Mouse (Mus musculus) kidney, adult 11 months (tissue): ENCODE measurements around the gene 4930572O03Rik.
"Not testable (repeated sequence)": the region's sequence is repeated elsewhere in the genome, so short reads cannot be mapped to it uniquely, and the experiment has no call there.

Experiments used
- DNase-seq: peaks from one replicate; pipeline ENCODE4 v3.0.0; 2022

The 4930572O03Rik gene

DNA sequence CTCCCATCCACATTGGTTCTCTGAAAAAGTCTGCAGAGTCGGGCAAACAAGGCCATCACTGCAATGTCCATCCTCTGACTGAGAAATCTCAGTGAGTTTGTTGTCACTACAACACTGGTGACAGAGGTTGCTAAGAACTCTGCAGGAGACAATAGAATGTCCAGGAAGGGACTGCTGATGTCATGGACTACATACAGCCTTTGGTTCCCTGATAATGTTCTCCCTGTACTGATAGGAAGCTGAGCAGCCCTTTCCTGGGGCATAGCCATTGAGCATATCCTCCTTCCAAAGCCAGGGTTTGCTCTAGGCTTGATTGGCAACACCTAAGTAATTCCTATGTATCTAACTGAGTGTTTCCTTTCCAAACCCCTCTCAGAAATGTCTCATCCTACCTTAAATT lies at the start of gene 4930572O03Rik:
Gene 4930572O03Rik, minus strand, starts transcription at position 101 of the 400 bp plus-strand sequence.
- DNase-seq: not testable (repeated sequence)

DNA sequence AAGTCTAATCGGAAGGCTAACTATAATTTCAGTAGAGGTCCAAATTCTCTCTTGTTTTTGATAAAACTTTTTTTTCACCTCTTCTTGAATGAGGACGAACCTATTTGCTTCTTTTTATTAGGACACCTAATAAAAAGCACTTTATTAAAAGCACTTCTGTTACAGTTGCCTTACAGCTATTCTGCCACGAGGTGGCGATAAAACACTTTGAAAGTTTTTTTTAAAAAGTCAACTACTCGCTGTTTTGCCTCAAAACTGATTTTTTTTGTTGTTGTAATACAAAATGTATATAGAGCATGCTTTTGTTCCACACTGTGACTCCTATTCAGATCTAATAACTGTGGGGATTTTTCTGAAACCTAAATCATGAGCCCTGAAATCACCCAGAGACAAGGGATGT lies 46.0 kb upstream of the 4930572O03Rik start:
- DNase-seq: not testable (repeated sequence)

DNA sequence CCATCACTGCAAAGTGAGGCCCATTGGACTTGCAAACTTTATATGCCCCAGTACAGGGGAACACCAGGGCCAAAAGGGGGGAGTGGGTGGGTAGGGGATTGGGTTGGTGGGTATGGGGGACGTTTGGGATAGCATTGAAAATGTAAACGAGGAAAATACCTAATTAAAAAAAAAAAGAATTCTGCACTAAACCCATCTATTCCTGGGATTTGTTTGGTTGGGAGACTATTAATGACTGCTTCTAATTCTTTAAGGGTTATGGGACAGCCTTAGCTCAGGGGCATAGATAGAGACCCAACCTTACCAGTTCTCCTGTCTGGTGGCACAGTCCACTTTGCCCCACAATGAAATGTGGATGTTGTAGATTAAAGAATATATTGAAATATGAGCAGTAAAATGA lies 40.9 kb upstream of the 4930572O03Rik start:
- not testable (repeated sequence) for DNase-seq

DNA sequence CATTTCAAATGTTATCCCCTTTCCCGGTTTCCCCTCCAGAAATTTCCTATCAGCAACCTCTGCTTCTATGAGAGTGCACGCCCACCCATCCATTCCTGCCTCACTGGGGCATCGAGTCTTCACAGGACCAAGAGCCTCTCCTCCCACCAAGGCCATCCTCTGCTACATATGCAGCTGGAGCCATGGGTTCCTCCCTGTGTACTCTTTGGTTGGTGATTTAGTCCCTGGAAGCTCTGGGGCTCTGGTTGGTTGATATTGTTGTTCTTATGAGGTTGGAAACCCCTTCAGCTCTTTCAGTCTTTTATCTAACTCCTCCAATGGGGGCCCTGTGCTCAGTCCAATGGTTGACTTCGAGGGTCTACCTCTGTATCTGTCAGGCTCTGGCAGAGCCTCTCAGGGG lies 35.0 kb upstream of the 4930572O03Rik start:
- DNase-seq: not testable (repeated sequence)

DNA sequence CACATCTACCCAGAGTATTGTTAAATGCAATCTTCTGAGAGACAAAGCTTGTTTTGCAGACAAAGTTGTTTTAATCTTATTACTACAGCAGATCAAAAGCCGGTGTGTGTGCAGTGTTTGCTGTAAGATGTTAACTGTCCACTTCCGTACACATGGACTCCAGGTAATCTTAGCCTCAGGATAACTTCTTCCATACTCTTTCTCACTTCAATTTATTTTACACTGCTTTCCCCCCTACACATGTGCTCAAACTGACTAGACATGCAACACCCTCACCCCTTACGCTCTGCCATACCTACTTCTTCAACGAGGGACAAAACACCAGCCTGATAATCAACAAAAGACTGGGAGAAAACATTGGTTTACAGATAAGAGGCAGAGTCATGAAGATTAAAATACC lies 34.0 kb upstream of the 4930572O03Rik start:
- not testable (repeated sequence) for DNase-seq

DNA sequence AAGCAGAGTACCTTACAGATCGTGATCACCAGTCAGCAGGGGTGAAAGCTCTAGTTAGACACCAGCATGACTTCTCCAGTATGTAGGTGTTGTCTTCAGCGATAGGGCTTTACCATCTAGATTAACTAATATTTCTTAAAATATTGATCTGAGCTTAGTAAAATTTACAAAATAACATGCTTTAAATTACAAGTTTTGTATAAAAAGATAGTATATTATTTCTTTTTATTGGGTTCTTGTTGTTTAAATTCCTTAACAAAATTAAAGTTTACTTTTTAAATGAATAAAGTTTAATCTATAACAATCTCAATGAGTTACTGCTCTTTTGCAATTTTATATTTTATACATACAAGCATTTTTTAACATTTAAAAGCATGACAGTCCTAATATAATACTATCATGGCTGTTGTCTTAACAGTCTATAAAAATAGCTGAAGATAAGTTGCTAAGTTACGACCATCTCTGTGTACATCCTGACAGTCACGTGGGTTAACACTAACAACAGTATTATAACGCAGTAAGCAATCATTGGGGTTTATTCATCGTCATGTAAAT lies 32.9 kb upstream of the 4930572O03Rik start:
- DNase-seq: not testable (repeated sequence)

DNA sequence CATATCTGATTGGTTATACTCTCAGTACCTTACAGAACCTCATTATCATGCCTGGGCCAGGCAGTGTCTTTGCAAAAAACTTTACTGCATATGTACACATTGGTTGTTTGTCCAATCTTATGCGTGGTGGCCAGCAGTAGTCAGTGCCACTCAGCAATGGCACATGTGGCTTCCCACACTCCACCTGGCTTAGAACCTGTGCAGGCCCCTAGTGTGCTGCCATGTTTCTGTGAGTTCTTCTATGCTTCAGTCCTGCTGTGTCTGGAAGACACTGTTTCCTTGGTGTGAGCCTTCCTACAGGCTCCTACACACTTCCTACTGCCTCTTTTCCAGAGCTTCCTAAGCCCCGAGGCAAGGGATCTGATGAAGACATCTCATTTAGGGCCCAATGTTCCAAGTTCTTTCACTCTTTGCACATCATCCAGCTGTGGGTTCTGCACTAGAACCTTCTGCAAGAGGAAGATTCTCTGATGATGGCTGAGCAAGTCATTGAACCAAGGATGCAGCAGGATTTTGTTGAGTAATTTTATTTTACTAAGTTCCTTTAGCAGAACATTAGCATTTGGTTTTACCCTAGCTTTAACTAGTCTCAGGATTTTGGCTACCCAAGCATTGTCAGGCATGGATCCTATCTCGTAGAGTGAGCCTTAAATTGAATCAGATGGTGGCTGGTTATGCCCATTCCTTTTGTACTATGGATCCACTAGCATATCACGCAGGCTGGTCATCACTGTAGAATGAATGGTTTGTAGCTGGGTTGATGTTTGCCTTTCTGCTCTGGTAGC lies 32.2 kb upstream of the 4930572O03Rik start:
- not testable (repeated sequence) for DNase-seq

DNA sequence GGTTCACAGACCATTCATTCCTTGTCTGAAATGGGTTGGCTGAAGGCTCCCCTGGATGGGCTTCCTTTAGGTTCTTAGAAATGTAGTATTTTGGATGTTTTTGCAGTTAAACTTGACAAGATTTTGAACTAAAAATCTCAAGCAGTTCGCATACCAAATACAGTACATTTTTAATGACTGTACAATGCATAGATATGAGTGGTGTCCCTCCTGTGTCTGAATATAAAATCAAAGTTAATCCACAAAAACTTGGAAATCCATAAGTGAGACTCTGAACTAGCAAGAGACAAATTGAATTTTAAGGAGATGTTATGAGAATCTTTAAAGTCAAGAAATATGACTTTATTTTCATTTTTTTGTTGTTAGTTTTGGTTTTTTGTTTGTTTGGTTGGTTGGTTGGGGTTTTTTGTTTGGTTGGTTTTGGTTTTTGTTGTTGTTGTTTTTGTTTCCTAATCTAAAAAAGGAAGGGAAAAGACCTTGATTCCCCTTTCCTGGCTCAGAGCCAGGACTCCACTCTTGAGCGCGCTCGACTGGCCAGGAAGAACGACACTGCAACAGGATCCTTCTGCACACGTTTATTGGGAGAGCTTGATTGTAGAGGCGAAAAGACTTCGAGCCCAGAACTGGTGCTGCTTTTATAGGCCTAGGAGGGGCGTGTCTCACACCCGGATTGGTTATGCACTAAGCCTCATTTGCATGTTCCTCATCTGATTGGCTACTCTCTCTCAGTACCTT lies 24.6 kb upstream of the 4930572O03Rik start:
- DNase-seq: peak; percentile 72

DNA sequence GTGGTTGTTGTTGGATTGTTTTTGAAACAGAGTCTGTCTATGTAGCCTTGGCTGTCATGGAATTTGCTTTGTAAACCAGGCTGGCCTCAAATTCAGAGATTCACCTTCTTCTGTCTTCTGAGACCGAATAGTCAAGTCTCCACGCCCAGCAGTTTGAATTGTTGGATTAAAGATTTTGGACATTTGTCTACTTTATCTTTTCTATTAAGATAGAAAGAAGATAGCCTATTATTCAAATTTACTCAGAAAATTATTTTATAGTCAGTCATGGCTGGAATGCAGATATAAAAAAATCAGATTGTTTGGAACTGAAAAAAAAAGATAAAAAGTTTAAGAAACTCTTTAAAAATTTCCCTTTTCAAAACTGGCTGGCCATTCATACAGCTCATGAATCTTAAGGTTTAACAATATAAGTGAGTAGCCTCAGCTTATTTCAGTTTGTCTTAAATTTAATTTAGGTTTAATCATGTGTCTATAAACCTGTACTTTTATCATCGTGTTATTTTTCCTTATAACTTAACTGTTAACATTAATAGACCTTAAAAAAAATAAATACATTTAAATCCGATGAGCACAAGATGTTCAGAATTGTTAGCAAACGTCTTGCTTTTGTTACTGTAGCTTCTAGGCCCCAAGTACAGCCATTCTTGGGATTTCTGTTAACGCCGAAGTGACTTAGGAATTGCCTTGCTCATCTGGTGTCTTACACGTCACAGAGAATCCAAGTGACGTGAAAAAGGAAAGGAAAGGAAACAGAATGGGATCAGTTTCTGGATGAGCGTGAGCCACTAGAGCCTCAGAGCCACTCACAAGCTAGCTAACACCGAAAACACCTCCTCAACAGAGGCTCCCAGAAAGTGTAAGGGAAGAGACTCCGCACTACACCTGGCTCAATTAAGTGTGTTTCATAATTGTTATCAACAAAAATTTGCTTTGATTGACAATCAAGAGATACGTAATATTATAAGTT lies 23.4 kb upstream of the 4930572O03Rik start:
- not testable (repeated sequence) for DNase-seq

DNA sequence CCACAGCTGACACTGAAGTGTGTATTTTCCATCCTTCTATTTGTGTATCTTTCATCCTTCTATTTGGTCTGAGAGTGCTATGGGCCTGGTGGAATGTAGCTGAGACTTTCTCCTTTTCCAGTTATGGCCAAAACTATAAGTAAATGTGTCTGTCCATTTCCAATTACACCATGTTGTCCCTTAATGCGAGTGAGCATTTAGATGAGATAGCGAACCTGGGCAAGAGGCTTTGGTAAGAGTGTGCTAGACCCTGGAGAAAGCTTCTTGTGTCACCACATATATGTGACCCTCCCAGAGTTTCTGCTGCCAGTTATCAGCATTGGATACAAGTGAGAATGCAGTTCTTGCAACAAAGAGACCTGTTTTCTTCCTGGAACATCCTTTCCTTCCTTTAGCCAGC lies 22.0 kb upstream of the 4930572O03Rik start:
- DNase-seq: not testable (repeated sequence)

DNA sequence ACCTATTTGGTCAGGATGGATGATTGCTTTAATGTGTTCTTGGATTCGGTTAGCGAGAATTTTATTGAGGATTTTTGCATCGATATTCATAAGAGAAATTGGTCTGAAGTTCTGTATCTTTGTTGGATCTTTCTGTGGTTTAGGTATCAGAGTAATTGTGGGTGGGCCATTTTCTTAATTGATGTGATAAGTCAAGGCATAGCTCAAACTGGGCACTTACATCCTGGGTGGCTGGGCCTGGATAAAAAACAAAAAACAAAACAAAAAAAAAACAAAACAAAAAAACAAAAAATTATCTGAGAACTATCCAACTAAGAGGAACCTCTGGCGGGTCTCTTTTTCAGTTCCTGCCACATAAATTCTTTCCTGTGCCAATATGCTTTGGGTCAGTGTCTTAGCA lies 20.9 kb upstream of the 4930572O03Rik start:
- not testable (repeated sequence) for DNase-seq

DNA sequence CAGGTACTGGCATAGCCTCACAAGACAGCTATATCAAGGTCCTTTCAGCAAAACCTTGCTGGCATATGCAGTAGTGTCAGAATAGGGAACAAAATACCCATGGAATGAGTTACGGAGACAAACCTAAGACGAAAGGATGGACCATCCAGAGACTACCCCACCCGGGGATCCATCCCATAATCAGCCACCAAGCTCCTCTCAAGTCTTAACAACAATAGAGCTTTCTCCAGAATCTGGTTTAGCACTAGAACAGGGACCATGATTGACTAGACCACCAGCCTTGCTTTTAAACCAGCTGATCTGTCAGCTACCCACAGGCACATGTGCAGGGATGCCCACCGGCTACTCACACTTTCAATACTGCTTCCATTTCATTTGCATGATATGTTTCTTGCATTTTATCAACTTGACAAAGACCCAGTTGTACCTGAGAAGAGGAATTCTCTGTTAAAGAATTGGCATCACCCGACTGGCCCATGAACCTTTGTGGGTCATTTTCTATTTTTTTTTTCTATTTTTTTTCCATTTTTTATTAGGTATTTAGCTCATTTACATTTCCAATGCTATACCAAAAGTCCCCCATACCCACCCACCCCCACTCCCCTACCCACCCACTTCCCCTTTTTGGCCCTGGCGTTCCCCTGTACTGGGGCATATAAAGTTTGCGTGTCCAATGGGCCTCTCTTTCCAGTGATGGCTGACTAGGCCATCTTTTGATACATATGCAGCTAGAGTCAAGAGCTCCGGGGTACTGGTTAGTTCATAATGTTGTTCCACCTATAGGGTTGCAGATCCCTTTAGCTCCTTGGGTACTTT lies 17.8 kb upstream of the 4930572O03Rik start:
- not testable (repeated sequence) for DNase-seq

DNA sequence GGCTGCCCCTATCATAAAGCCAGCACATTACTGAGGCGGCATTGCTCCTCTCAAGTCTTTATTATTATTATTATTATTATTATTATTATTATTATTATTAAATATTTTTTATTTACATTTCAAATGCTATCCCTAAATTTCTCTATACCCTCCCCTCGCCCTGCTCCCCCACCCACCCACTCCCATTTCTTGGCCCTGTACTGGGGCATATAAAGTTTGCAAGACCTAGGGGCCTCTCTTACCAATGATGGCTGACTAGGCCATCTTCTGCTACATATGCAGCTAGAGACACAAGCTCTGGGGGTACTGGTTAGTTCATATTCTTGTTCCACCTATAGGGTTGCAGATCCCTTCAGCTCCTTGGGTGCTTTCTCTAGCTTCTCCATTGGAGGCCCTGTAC lies 17.1 kb upstream of the 4930572O03Rik start:
- DNase-seq: not testable (repeated sequence)

DNA sequence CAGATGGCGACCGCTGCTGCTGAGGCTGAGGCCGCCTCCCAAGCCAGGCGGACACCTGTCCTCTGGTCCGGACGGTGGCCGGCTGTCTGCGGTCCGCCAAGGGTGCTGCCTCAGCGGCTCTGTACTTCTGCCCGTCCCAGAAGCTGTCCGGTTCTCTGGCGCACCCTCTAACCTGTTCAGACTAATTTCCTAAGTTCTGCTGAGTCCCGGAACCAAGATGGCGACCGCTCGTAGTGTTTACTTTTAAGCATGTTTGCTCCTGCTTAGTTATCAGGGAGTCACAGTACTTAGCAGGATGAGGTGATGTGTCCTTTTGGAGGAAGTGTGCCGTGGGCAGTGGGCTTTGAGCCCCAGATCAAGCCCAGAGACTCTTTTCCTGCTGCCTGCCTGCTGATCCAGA lies 13.9 kb upstream of the 4930572O03Rik start:
- DNase-seq: not testable (repeated sequence)

DNA sequence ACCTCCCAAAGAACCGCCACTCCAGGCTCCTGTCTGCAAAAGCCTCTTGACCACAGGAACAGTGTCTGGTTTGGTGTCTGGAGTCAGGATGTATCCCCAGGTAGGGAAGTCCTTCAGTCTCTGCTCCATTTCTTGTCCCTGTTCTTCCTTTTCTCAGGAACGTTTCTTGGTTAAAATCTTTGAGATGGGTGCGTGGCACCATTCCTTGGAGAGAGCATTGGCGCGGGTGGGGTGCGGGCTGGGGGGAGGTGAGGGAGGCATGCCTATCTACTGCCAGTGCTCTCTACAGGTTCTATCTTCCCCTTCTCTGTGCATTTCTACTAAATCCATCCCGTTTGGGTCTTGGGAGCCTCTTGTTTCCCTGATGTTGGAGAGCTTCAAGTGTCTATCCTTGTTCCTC lies 7.0 kb upstream of the 4930572O03Rik start:
- DNase-seq: not testable (repeated sequence)

DNA sequence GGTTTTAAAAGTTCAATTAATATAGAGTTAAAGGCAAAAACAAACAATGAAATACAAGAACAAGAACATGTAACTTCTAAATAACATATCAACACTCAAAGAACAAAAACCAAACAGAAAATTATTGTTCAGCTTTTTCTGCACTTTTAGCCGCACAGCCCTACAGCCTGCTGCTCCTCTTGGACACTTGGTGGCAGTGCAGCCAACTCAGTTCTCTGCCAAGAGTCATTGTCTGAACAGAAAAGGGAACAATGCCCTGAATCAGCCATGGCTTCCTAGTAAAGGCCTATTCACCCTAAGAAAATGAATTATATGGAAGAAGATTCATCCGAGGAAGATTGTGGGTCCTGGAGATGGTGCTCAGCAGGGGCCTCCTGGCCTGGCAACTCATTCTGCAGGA lies 4.5 kb downstream of the 4930572O03Rik start:
- DNase-seq: not testable (repeated sequence)

DNA sequence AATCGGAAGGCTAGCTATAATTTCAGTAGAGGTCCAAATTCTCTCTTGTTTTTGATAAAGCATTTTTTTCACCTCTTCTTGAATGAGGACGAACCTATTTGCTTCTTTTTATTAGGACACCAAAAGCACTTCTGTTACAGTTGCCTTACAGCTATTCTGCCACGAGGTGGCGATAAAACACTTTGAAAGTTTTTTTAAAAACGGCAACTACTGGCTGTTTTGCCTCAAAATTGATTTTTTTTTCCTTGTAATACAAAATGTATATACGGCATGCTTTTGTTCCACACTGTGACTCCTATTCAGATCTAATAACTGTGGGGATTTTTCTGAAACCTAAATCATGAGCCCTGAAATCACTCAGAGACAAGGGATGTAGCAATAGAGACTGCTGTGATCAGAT lies 11.2 kb downstream of the 4930572O03Rik start:
- not testable (repeated sequence) for DNase-seq

DNA sequence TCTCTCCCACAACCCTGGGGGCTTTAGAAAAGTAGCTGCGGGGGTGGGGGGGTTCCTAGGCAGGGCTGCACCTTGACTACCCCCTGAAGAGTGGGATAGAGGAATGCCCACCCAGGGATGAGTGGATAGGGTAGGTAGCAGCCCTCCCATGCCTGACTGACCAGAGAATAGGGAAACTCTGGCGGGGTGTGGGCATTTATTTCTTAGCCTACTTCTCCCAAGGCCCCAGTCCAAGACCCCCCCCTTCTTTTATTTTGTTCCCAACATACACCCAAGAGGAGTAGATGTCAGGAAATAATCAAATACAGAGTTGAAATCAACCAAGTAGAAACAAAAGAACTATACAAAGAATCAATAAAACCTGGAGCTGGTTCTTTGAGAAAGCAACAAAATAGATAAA lies 19.2 kb downstream of the 4930572O03Rik start:
- DNase-seq: not testable (repeated sequence)

DNA sequence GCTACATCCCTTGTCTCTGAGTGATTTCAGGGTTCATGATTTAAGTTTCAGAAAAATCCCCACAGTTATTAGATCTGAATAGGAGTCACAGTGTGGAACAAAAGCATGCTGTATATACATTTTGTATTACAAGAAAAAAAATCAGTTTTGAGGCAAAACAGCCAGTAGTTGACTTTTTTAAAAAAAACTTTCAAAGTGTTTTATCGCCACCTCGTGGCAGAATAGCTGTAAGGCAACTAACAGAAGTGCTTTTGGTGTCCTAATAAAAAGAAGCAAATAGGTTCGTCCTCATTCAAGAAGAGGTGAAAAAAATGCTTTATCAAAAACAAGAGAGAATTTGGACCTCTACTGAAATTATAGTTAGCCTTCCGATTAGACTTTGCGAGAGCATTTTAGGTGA lies 26.8 kb downstream of the 4930572O03Rik start:
- not testable (repeated sequence) for DNase-seq

DNA sequence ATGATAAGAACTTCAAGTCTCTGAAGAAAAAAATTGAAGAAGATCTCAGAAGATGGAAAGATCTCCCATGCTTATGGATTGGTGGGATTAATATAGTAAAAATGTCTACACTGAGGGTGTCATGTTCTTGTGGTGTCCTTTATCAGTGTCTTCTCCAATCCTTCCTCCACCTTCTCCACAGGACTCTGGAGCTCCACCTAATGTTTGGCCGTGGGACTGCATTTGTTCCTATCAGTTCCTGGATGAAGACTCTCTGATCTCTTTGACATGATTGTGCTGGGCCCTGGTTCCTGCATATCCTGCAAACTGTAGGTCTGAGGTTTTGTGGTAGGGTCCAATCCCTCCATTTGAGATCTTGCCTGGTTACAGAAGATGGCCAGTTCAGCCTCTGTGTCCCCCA lies 28.7 kb downstream of the 4930572O03Rik start:
- DNase-seq: not testable (repeated sequence)

DNA sequence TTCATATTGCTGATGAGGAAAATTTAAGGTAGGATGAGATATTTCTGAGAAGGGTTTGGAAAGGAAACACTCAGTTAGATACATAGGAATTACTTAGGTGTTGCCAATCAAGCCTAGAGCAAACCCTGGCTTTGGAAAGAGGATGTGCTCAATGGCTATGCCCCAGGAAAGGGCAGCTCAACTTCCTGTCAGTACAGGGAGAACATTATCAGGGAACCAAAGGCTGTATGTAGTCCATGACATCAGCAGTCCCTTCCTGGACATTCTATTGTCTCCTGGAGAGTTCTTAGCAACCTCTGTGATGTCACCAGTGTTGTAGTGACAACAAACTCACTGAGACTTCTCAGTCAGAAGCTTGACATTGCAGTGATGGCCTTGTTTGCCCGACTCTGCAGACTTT lies 38.1 kb downstream of the 4930572O03Rik start, which contains the start of gene Speer4d:
Gene Speer4d, plus strand, starts transcription at position 301 of the 400 bp plus-strand sequence.
- not testable (repeated sequence) for DNase-seq
